Mouse (Mus musculus): ENCODE data around the gene Bckdhb. TPM values are rescaled to one million over a fixed set of nuclear protein-coding genes. Genes with fewer than 3 reads are reported as not detected.

Gene Bckdhb
- polyA plus RNA-seq, 1 experiment from 2014 or later: 32.0 TPM

DNA sequence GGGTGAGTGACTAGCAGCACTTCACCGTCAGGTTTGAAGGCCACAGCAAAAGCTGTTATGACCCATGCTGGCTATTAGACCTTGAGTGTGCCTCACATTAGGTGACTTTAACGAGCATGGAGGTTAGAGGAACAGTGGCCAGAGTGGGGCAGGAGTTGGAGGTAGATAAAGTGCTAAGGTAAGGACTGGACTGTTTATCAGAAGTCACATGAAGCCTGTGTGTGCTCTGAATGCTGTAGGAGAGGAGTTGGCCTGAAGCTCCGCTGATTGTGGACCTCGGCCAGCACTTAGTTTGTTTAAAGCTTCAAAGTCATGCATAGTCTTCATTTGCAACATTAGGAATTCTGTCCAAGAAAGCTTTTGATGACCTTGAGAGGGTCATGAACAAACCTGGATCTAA, 26.4 kb downstream of the Bckdhb start:
- ATAC-seq: no peak
- no peak overlapping the region for H3K27ac ChIP-seq (ENCODE audit: low read length)
- WGBS: 85% methylated on average over 4 of the region's 4 CpGs
- no peaks in the 10 kb centered on the region for H3K27me3 ChIP-seq (ENCODE audit: control insufficient read depth, insufficient read depth, low read depth, low read length)
- H3K9me3 ChIP-seq (replicated peaks; ENCODE audit: control insufficient read depth, low read length, poor library complexity, severe bottlenecking): no peaks in the 10 kb centered on the region
- no peaks in the 10 kb centered on the region for H3K4me1 ChIP-seq (ENCODE audit: control insufficient read depth, insufficient read depth, low read length)
- H3K9ac ChIP-seq (ENCODE audit: low read depth, low read length): no peak overlapping the region
- H3K36me3 ChIP-seq (ENCODE audit: control insufficient read depth, insufficient read depth, low read length): no peaks in the 10 kb centered on the region
- no peak overlapping the region for H3K4me3 ChIP-seq (ENCODE audit: low read depth, low read length)
- H3K4me2 ChIP-seq (ENCODE audit: low read length): no peak overlapping the region

DNA sequence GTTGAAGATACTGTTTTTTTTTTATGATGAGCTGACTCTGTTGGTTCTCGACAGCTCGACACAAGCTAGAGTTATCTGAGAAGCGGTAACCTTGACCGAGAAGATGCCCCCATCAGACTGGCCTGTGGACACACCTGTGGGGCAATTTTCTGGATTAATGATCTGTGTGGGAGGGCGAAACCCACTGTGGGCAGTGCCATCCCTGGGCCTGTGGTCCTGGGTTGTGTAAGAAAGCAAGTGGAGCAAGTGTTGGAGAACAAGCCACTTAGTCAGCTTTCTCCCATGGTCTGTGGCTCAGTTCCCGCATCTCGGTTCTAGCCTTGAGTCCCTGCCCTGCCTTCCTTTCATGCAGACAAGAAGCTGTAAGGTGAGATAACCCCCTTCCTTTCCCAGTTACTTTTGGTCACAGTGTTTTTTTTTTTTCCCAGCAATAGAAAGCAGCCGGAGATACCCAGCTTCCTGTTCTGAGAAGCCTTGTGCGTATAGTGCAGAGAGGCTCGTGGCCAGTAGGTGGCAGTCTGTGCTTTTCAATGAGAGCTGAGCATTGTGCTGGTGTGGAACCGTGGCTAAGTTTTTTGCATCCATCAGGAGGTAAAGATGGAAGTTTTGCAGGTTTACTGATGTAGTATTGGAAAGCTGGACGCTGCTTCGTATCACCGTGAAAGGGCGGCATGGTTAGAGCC, 31.8 kb downstream of the Bckdhb start:
- no peak overlapping the region for H3K9ac ChIP-seq (ENCODE audit: low read depth, low read length)
- no peak overlapping the region for H3K4me3 ChIP-seq (ENCODE audit: low read depth, low read length)
- ATAC-seq: peak; percentile 95
- H3K27me3 ChIP-seq (ENCODE audit: control insufficient read depth, insufficient read depth, low read depth, low read length): no peaks in the 10 kb centered on the region
- H3K9me3 ChIP-seq (replicated peaks; ENCODE audit: control insufficient read depth, low read length, poor library complexity, severe bottlenecking): no peaks in the 10 kb centered on the region
- no peaks in the 10 kb centered on the region for H3K4me1 ChIP-seq (ENCODE audit: control insufficient read depth, insufficient read depth, low read length)
- H3K27ac ChIP-seq (ENCODE audit: low read length): no peak overlapping the region
- H3K4me2 ChIP-seq (ENCODE audit: low read length): no peak overlapping the region
- 51% methylated on average over 15 of the region's 15 CpGs for WGBS
- H3K36me3 ChIP-seq (ENCODE audit: control insufficient read depth, insufficient read depth, low read length): no peaks in the 10 kb centered on the region

DNA sequence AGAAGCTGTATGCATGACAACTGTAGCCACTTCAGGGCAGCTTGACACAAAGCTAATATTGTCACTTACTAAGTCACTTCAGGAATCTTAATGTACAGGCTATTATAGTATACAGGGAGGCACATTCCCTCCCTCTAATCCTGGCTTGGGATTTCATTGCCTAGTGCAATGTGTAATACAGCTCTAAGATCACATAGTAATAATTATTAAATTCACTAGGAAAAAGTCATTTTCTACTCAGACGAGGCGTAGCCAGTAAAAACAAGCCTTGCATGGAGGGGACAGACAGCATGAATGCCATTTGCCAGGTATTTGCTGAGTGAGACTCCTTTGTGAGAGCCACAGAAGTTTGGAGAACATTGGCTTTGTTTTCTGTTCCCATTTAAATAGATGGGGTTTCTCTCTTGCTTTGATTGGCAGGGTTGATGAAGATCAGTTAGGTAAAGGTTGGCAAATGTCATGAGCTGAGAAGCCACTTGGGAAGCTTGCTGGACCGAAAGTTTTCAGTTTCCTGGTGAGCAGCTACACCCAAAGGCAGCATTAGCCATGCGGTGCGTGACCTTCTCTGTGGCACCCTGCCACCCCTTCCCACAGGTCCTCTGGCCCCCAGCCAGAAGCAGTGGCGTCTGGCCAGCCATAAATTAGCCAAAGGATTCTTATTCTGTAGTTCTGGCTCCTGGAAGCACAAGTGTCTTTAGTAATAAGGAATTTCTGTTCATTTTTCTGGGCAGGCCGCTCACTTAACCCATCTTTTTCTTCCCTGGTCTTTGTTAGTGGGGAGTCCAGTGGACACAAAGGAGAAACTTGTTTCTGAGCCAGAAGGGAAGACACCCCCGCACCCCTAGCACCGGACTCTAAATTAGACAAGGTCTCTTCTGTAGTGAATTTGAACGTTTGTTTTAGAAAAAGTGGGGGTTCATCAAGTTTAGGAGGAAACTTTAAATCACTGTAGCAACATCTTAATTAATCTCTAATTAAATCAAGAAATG, 37.4 kb downstream of the Bckdhb start:
- 52% methylated on average over 10 of the region's 10 CpGs for WGBS
- peak; percentile 78 for ATAC-seq
- H3K4me1 ChIP-seq (ENCODE audit: control insufficient read depth, insufficient read depth, low read length): 0 out of 2 replicates have a peak, but pooled peaks cover 3% of the 10 kb centered on the region
- no peak overlapping the region for H3K4me2 ChIP-seq (ENCODE audit: low read length)
- no peak overlapping the region for H3K27ac ChIP-seq (ENCODE audit: low read length)
- no peak overlapping the region for H3K9ac ChIP-seq (ENCODE audit: low read depth, low read length)
- no peak overlapping the region for H3K4me3 ChIP-seq (ENCODE audit: low read depth, low read length)
- no peaks in the 10 kb centered on the region for H3K36me3 ChIP-seq (ENCODE audit: control insufficient read depth, insufficient read depth, low read length)
- H3K9me3 ChIP-seq (replicated peaks; ENCODE audit: control insufficient read depth, low read length, poor library complexity, severe bottlenecking): no peaks in the 10 kb centered on the region
- H3K27me3 ChIP-seq (ENCODE audit: control insufficient read depth, insufficient read depth, low read depth, low read length): no peaks in the 10 kb centered on the region

DNA sequence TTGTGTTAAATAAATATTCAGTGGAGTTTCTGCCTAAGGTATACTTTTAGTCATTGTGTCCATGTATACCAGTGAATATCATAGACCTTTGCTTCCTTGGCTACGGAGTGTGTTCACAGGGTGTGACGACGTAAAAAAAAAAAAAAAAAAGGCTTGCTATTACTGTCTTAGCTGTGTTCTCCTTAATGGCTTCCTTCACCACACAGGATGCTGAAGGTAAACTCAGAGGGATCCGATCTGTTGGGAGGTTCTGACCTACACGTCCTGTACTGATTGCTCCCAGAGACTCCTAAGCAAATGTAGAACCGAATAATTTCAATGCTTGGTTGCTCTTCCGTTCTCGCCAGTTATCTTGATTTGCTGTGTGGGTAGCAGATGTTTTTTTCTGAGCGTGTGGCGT, 38.4 kb downstream of the Bckdhb start:
- 84% methylated on average over 10 of the region's 10 CpGs for WGBS
- Histone ChIP-seq H3K4me1 (ENCODE audit: control insufficient read depth, insufficient read depth, low read length) (0 out of 2 replicates have a peak, but pooled peaks cover 3% of the 10 kb centered on the region), H3K9me3 (replicated peaks; ENCODE audit: control insufficient read depth, low read length, poor library complexity, severe bottlenecking) (no peaks in the 10 kb centered on the region), H3K9ac (ENCODE audit: low read depth, low read length) (no peak overlapping the region), H3K36me3 (ENCODE audit: control insufficient read depth, insufficient read depth, low read length) (no peaks in the 10 kb centered on the region), H3K4me3 (ENCODE audit: low read depth, low read length) (no peak overlapping the region), H3K4me2 (ENCODE audit: low read length) (no peak overlapping the region), H3K27ac (ENCODE audit: low read length) (no peak overlapping the region), H3K27me3 (ENCODE audit: control insufficient read depth, insufficient read depth, low read depth, low read length) (no peaks in the 10 kb centered on the region)
- ATAC-seq: no peak

DNA sequence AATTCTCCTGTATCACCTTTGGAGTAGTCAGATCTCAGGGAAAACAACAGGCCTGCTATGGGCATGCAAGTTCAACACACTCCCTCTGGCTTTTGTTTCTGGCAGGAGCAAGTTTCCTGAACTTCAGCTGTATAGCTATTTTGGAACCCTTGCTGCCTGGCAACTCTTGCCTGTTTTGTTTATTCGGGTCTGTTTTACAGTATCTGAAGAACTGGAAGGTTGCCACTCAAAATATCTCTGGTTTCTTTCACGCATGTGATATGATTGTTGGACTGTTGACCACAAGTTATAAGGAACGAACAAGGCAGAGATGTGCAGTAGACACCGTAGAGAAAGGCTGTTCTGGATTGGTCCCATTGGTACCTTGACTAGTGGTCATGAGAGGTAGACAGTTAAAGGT, 39.4 kb downstream of the Bckdhb start:
- 0 out of 2 replicates have a peak, but pooled peaks cover 3% of the 10 kb centered on the region for H3K4me1 ChIP-seq (ENCODE audit: control insufficient read depth, insufficient read depth, low read length)
- H3K27me3 ChIP-seq (ENCODE audit: control insufficient read depth, insufficient read depth, low read depth, low read length): no peaks in the 10 kb centered on the region
- no peaks in the 10 kb centered on the region for H3K36me3 ChIP-seq (ENCODE audit: control insufficient read depth, insufficient read depth, low read length)
- no peak overlapping the region for H3K4me2 ChIP-seq (ENCODE audit: low read length)
- H3K9ac ChIP-seq (ENCODE audit: low read depth, low read length): no peak overlapping the region
- no peaks in the 10 kb centered on the region for H3K9me3 ChIP-seq (replicated peaks; ENCODE audit: control insufficient read depth, low read length, poor library complexity, severe bottlenecking)
- H3K4me3 ChIP-seq (ENCODE audit: low read depth, low read length): no peak overlapping the region
- no peak overlapping the region for H3K27ac ChIP-seq (ENCODE audit: low read length)
- no peak for ATAC-seq
- 92% methylated on average over 4 of the region's 4 CpGs for WGBS

DNA sequence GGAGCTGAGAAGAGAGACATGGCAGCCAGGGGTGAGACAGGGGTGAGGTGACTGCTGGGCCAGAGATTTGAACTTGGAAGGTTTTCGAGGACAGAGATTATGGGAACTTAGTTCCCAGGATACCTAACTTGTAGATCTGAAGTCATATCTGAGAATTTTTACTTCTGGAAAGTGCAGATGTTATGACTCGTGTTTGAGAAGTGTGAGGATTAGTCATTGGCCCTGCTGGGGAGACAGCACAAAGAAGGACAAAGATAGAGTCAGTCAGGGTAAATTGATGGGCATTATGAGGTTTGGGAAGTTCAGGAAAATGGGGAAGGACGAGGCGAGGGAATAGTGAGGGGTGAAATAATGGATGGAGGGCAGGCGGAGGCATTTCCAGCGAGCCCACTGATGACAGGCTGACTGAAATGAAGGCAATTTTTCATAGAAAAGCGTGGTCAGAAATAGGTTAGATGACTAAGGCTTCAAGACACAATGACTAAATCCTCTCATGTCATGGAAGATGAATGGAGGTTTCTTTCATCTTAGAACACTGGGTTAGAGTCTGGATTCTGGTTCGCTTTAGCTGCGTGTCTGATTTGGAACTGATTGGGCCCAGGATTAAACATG, 42.6 kb downstream of the Bckdhb start:
- H3K9ac ChIP-seq (ENCODE audit: low read depth, low read length): no peak overlapping the region
- no peaks in the 10 kb centered on the region for H3K27me3 ChIP-seq (ENCODE audit: control insufficient read depth, insufficient read depth, low read depth, low read length)
- no peak overlapping the region for H3K4me2 ChIP-seq (ENCODE audit: low read length)
- no peaks in the 10 kb centered on the region for H3K36me3 ChIP-seq (ENCODE audit: control insufficient read depth, insufficient read depth, low read length)
- no peak overlapping the region for H3K27ac ChIP-seq (ENCODE audit: low read length)
- 91% methylated on average over 9 of the region's 9 CpGs for WGBS
- no peak for ATAC-seq
- H3K4me1 ChIP-seq (ENCODE audit: control insufficient read depth, insufficient read depth, low read length): no peaks in the 10 kb centered on the region
- no peaks in the 10 kb centered on the region for H3K9me3 ChIP-seq (replicated peaks; ENCODE audit: control insufficient read depth, low read length, poor library complexity, severe bottlenecking)
- no peak overlapping the region for H3K4me3 ChIP-seq (ENCODE audit: low read depth, low read length)

DNA sequence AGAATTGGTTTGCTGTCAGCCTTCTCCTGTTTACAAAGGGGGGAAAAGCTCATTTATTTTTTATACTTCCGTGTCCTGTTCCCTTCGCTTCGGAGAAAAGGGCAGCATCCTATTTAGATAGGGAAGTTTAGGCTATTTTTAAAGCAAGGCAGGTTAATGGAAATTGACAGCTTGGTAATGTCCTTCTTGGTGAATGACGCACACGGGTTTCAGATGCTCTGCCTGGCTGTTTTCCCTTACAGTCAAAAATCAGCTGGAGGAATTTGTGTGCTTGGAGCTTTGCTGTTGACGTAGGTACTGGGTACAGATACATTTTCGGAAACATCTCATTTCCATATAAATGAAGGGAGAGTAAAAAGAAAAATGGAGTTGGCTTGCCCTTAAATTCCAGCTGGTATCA, 44.4 kb downstream of the Bckdhb start:
- Histone ChIP-seq H3K9me3 (replicated peaks; ENCODE audit: control insufficient read depth, low read length, poor library complexity, severe bottlenecking) (no peaks in the 10 kb centered on the region), H3K4me2 (ENCODE audit: low read length) (no peak overlapping the region), H3K27me3 (ENCODE audit: control insufficient read depth, insufficient read depth, low read depth, low read length) (no peaks in the 10 kb centered on the region), H3K27ac (ENCODE audit: low read length) (no peak overlapping the region), H3K36me3 (ENCODE audit: control insufficient read depth, insufficient read depth, low read length) (no peaks in the 10 kb centered on the region), H3K4me3 (ENCODE audit: low read depth, low read length) (no peak overlapping the region), H3K9ac (ENCODE audit: low read depth, low read length) (no peak overlapping the region), H3K4me1 (ENCODE audit: control insufficient read depth, insufficient read depth, low read length) (no peaks in the 10 kb centered on the region)
- ATAC-seq: no peak
- WGBS: 70% methylated on average over 7 of the region's 7 CpGs

DNA sequence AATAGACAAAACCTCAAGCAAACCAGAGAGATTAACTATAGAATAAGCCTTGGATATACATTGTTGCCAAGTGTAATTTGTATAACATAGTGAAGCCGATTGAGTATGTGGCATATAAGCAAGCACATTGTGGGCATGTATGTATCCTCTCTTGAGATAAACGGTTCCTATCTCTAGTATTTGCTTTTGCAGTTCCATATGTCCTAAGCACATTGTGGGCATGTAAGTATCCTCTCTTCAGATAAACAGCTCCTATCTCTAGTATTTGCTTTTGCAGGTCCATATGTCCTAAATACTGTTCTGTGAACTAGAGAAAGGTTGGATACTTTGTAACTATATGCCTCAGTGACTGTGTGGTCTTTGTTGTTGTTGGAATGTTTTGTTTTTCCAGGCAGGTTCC, 48.5 kb downstream of the Bckdhb start:
- H3K9ac ChIP-seq (ENCODE audit: low read depth, low read length): no peak overlapping the region
- whole genome bisulfite sequencing: 85% methylated on average over 2 of the region's 2 CpGs
- no peak overlapping the region for H3K4me2 ChIP-seq (ENCODE audit: low read length)
- ATAC-seq: no peak
- no peaks in the 10 kb centered on the region for H3K36me3 ChIP-seq (ENCODE audit: control insufficient read depth, insufficient read depth, low read length)
- no peak overlapping the region for H3K4me3 ChIP-seq (ENCODE audit: low read depth, low read length)
- no peaks in the 10 kb centered on the region for H3K4me1 ChIP-seq (ENCODE audit: control insufficient read depth, insufficient read depth, low read length)
- H3K27ac ChIP-seq (ENCODE audit: low read length): no peak overlapping the region
- no peaks in the 10 kb centered on the region for H3K9me3 ChIP-seq (replicated peaks; ENCODE audit: control insufficient read depth, low read length, poor library complexity, severe bottlenecking)
- H3K27me3 ChIP-seq (ENCODE audit: control insufficient read depth, insufficient read depth, low read depth, low read length): no peaks in the 10 kb centered on the region

DNA sequence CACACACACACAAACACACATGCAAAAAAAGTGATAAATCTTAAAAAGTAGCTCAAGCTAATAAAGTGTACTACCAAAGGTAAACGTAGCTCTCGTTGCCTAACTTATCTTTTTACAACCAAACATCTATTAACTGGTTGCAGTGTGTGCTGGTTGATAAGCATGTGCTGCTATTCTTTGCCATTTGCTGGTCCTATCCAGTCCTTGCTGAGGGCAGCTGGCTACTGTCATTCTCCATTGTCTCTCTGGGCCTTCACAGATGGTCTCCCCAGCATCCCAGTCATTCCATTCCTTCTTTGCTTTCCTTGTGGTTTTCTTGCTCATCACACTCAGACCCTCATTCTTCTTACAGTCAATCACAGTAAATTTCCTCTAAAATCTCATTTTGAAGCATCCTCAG, 50.9 kb downstream of the Bckdhb start:
- no peak overlapping the region for H3K27ac ChIP-seq (ENCODE audit: low read length)
- ATAC-seq: no peak
- H3K4me2 ChIP-seq (ENCODE audit: low read length): no peak overlapping the region
- H3K9ac ChIP-seq (ENCODE audit: low read depth, low read length): no peak overlapping the region
- no peak overlapping the region for H3K4me3 ChIP-seq (ENCODE audit: low read depth, low read length)
- H3K36me3 ChIP-seq (ENCODE audit: control insufficient read depth, insufficient read depth, low read length): no peaks in the 10 kb centered on the region
- H3K27me3 ChIP-seq (ENCODE audit: control insufficient read depth, insufficient read depth, low read depth, low read length): no peaks in the 10 kb centered on the region
- H3K9me3 ChIP-seq (replicated peaks; ENCODE audit: control insufficient read depth, low read length, poor library complexity, severe bottlenecking): no peaks in the 10 kb centered on the region
- H3K4me1 ChIP-seq (ENCODE audit: control insufficient read depth, insufficient read depth, low read length): no peaks in the 10 kb centered on the region
- WGBS: 96% methylated on average over 2 of the region's 2 CpGs

Measured in midbrain, embryonic 16.5 days (tissue).